Mouse (Mus musculus) embryonic fibroblast, embryonic 13.5 days (primary cell): ENCODE data around the gene Aunip.

ENCODE experiments used
- CTCF ChIP-seq: IDR thresholded peaks from 2 replicates; pipeline ENCODE4 v1.5.1; 2011; ENCODE audit warnings: mild to moderate bottlenecking, control low read depth, low read length, moderate library complexity, borderline replicate concordance; ENCODE audit not compliant: insufficient read depth
- POLR2A ChIP-seq: IDR thresholded peaks from 2 replicates; pipeline ENCODE4 v1.6.1; 2011; ENCODE audit warnings: low read depth, mild to moderate bottlenecking, control low read depth, low read length, moderate library complexity

- TF ChIP-seq CTCF (no peak), POLR2A (no peak)
Measured at GRCm38 (mm10) chr4:134471469-134471868, 39.3 kb upstream of the Aunip start.
